Mouse (Mus musculus): ENCODE measurements at regions not wholly inside any gene's neighbourhood (a gene's known extent, or its start where the extent isn't known, plus 50 kb on each side); places are given as distances from the start of the nearest gene placed in this dataset.

GRCm38 (mm10) chr1:105116231-105116630, 240.3 kb downstream of the Rnf152 start:
- no peak for DNase-seq (ENCODE audit: low spot score)

- DNase-seq (ENCODE audit: low spot score) = no peak
Measured at GRCm38 (mm10) chr1:105115391-105115790, 241.1 kb downstream of the Rnf152 start.

- no peak for DNase-seq (ENCODE audit: low spot score)
Measured at GRCm38 (mm10) chr1:105114835-105115234, 241.7 kb downstream of the Rnf152 start.

- no peak for DNase-seq (ENCODE audit: low spot score)
Measured at GRCm38 (mm10) chr1:105112762-105113525, 243.6 kb downstream of the Rnf152 start.

- DNase-seq (ENCODE audit: low spot score) = no peak
Measured at GRCm38 (mm10) chr1:105111236-105111635, 245.3 kb downstream of the Rnf152 start.

- no peak for DNase-seq (ENCODE audit: low spot score)
Measured at GRCm38 (mm10) chr1:105110581-105111210, 245.8 kb downstream of the Rnf152 start.

GRCm38 (mm10) chr1:105107836-105108235, 248.7 kb downstream of the Rnf152 start:
- DNase-seq (ENCODE audit: low spot score) = no peak

- no peak for DNase-seq (ENCODE audit: low spot score)
Measured at GRCm38 (mm10) chr1:105107257-105107656, 249.3 kb downstream of the Rnf152 start.

- DNase-seq (ENCODE audit: low spot score) = no peak
Measured at GRCm38 (mm10) chr1:105105211-105105610, 251.3 kb downstream of the Rnf152 start.

- no peak for DNase-seq (ENCODE audit: low spot score)
Measured at GRCm38 (mm10) chr1:105095091-105095490, 261.4 kb downstream of the Rnf152 start.

GRCm38 (mm10) chr1:105094500-105094899, 262.0 kb downstream of the Rnf152 start:
- no peak for DNase-seq (ENCODE audit: low spot score)

GRCm38 (mm10) chr1:105093875-105094274, 262.6 kb downstream of the Rnf152 start:
- DNase-seq (ENCODE audit: low spot score) = no peak

- DNase-seq (ENCODE audit: low spot score) = no peak
Measured at GRCm38 (mm10) chr1:105093012-105093411, 263.5 kb downstream of the Rnf152 start.

- DNase-seq (ENCODE audit: low spot score) = peak; percentile 77
Measured at GRCm38 (mm10) chr1:105092309-105092904, 264.1 kb downstream of the Rnf152 start.

GRCm38 (mm10) chr1:105088765-105089520, 267.6 kb downstream of the Rnf152 start:
- no peak for DNase-seq (ENCODE audit: low spot score)

- no peak for DNase-seq (ENCODE audit: low spot score)
Measured at GRCm38 (mm10) chr1:105087623-105088022, 268.9 kb downstream of the Rnf152 start.

GRCm38 (mm10) chr1:105084556-105084955, 272.0 kb downstream of the Rnf152 start:
- no peak for DNase-seq (ENCODE audit: low spot score)

- peak; percentile 10 for DNase-seq (ENCODE audit: low spot score)
Measured at GRCm38 (mm10) chr1:105083551-105084103, 272.9 kb downstream of the Rnf152 start.

- no peak for DNase-seq (ENCODE audit: low spot score)
Measured at GRCm38 (mm10) chr1:105082823-105083550, 273.5 kb downstream of the Rnf152 start.

- DNase-seq (ENCODE audit: low spot score) = no peak
Measured at GRCm38 (mm10) chr1:105081942-105082341, 274.6 kb downstream of the Rnf152 start.

GRCm38 (mm10) chr1:105079437-105079836, 277.1 kb downstream of the Rnf152 start:
- no peak for DNase-seq (ENCODE audit: low spot score)

All from embryo, embryonic 10 days (tissue).